Mouse (Mus musculus) left cerebral cortex, postnatal 14 days (tissue): ENCODE results near the gene Defb38. TPM values are rescaled to one million over a fixed set of nuclear protein-coding genes. Genes with fewer than 3 reads are reported as not detected.

Experiments
- DNase-seq, 2 experiments: peaks; one replicate each; pipeline ENCODE4 v3.0.0; 2021 to 2022; ENCODE audit warnings: low spot score in 2 of 2, mixed read lengths in 1 of 2
- intact Hi-C: fragments of 180-260 bp; cut with DNase I; formaldehyde crosslinking; loops from one replicate; pipeline ENCODE4 v1.15.1; 2025
- long read RNA-seq, 2 experiments: library from polyadenylated mRNA; stranded (forward); transcript quantifications; one replicate each; pipeline ENCODE4 v2.0.0; 2021
- total RNA-seq, 2 experiments: library from RNA; stranded (reverse); gene quantifications; 2 replicates each; pipeline ENCODE4 v1.2.3; 2021

Defb38 gene
- not detected for total RNA-seq
- long read RNA-seq, experiment 1 = 0 reads
- long read RNA-seq, experiment 2 = 0 reads

DNA sequence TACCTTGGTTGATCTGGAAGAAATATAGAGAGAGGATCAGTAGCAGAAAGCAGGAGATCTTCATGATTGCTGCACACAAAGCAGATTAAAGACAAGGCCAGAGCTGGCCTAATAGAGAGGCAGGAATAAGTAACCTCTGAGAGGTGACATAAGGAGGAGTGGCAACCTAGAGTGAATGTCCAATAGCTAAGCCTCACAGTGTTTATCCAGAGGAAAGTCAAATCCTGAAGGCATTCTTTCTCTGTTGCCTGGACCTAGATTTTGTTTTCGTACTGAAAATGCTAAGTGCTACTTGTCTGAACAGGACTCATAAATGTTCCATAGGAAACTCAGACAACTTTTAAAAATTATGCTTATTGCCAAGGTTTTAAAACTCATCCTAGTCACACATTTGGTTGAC, at the start of gene Defb38:
Gene Defb38, minus strand, starts transcription at position 101 of the 400 bp plus-strand sequence.
- intact Hi-C loops = no loop called here

DNA sequence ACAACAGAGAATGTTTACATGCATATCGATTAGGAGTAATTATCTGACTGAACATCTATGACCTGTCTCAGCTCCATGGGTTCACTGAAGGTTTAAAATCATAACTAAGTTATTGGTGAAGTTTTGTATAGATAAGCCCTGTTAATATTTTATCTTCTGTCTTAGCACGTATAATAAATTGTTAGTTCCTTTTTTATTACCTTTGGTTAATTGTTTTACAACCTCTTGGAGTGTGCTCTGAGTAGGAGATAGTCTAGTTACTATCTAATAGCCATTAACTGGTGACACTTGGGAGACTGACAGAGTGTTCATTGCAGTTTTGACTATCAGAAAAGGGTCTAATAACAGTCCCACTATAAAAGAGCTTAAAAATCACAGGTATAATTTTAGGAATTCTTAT, 39.6 kb upstream of the Defb38 start:
- DNase-seq = no peak
- intact Hi-C loops = no loop called here

More for the DNA sequence above, at the start of gene Defb38:
- no peak for DNase-seq

DNA sequence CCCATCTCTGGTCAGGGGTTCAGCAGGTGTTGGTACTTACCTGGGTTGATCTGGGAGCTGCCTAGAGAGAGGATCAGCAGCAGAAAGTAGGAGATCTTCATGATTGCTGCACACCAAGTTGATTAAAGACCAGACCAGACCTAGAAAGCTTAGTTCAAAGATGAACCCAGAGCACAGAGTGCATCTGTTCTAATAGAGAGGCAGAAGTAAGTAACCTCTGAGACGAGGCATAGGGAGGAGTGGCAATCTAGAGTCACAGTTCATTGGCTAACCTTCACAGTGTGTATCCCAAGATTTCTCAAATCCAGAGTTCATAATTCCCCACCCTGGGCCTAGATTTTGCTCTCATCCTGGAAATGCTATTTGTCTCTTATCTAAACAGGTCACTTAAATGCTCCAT, 38.3 kb upstream of the Defb38 start, which contains the start of gene Defb39:
Gene Defb39, minus strand, starts transcription at position 101 of the 400 bp plus-strand sequence.
- intact Hi-C loops = no loop called here
- DNase-seq = no peak

DNA sequence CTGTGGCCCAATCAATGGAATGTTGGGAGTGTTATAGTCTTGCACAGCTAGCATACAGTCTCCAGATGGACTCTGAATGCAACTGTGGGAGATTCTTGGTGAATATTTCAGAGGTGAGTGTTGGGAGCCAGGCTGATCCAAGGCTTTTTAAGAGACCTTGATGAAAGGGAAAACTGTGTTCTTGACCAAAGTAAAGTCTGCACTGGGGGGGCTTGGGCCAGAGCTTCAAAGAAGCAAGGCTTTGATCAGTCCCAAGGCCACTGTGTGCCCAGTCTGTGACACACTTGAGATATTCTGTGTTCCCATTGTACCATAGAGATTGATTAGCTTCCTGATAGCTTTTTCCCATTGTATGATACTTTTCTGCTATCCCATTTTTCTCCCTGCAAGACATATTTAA, 36.5 kb upstream of the Defb38 start:
- DNase-seq = no peak
- intact Hi-C loops = no loop called here

DNA sequence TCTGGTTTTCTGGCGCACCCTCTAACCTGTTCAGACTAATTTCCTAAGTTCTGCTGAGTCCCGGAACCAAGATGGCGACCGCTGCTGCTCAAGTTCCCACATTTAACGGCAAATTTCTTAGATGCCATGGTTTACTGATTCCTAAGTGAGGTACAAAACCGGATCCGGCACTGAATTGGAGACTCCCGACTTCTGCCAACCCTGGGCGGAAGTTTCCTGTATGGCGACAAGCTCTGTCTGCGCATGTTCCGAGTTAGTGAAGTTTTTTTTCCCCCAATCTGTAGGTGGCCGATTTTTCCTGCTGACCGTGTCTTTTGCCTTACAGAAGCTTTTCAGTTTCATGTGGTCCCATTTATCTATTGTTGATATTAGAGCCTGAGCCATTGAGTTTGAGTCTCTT, 18.9 kb upstream of the Defb38 start:
- no peak for DNase-seq
- intact Hi-C loops = no loop called here

Other genes starting within 250 kb of the Defb38 start
- gene Defb40, start 48.3 kb downstream of the Defb38 start, total RNA-seq = not detected
- not detected for gene Defb37, start 35.5 kb downstream of the Defb38 start, total RNA-seq
- gene Defb39, start 38.2 kb upstream of the Defb38 start, total RNA-seq = not detected
- gene Defb12, start 88.3 kb upstream of the Defb38 start, total RNA-seq = not detected
- gene Defb34, start 97.2 kb upstream of the Defb38 start, total RNA-seq = not detected
- not detected for gene Gm45826, start 114.2 kb upstream of the Defb38 start, total RNA-seq
- gene Defb14, start 167.8 kb upstream of the Defb38 start, total RNA-seq = not detected
- gene Defb4, start 172.1 kb upstream of the Defb38 start, total RNA-seq = not detected
- not detected for gene Defb6, start 198.9 kb upstream of the Defb38 start, total RNA-seq
- not detected for gene Defb46, start 213.3 kb upstream of the Defb38 start, total RNA-seq
- gene Defb5, start 221.0 kb upstream of the Defb38 start, total RNA-seq = not detected